Mouse (Mus musculus): ENCODE results near the gene Vmn1r158. TPM values are rescaled to one million over a fixed set of nuclear protein-coding genes. Genes with fewer than 3 reads are reported as not detected.
"Not testable (repeated sequence)": the region's sequence is repeated elsewhere in the genome, so short reads cannot be mapped to it uniquely, and the experiment has no call there.

Vmn1r158 gene
- polyA plus RNA-seq (2016; fragmentation: Nextera tagmentation; extraction: Ambion mirVana), result not detected in 2 replicates

DNA sequence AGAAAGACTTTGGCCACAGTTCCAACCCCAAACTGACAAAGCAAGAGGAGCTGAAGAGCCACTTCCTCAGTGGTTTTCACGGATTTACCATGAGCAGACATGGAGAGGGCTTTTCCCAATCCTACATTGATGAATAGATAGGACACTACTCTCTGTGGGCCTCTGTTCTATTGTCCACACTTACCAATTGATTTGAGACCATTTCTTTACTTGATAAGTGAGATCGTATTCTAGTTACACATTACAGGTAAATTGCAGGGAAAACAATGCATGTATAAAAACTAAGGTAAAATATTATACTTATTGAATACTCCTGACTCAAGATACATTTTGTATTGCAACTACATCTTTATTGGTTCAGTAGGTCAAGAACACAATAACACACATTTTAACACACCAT lies at the start of gene Vmn1r158:
TSS of gene Vmn1r158 (minus strand) at position 101 of the 400 bp plus-strand sequence.
- H3K9ac ChIP-seq; H3K4me3 ChIP-seq (replicated peaks); H3K36me3 ChIP-seq (replicated peaks); ATAC-seq (ENCODE audit: low FRiP score); H3K27ac ChIP-seq; H3K27me3 ChIP-seq; H3K4me2 ChIP-seq; H3K4me1 ChIP-seq: not testable (repeated sequence)
- peaks cover 11% of the 10 kb centered on the region for H3K9me3 ChIP-seq
- WGBS, result 65% methylated on average over 2 of the region's 2 CpGs

DNA sequence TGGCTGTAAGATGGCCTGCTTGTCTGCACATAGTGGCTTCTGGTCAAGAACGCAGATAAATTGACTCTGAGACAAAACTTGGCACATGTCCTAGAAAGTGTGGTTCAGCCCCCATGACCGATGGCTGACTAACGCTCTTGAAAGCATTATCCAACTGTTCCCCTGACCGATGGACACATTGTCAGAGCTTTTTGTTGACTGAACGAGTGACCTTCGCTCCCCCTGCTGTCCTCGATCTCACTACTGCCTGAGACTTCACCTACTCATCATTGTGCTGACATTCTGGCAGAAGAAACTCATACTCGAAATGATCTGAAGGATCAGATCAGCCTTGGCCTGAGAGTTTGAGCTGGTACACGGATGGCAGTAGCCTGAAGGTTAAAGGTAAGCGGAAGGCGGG lies 14.6 kb downstream of the Vmn1r158 start:
- WGBS, result 91% methylated on average over 7 of the region's 11 CpGs
- not testable (repeated sequence) for H3K4me3 ChIP-seq (replicated peaks); H3K36me3 ChIP-seq (replicated peaks); H3K4me2 ChIP-seq; ATAC-seq (ENCODE audit: low FRiP score); H3K27ac ChIP-seq; H3K9me3 ChIP-seq; H3K4me1 ChIP-seq; H3K9ac ChIP-seq; H3K27me3 ChIP-seq

DNA sequence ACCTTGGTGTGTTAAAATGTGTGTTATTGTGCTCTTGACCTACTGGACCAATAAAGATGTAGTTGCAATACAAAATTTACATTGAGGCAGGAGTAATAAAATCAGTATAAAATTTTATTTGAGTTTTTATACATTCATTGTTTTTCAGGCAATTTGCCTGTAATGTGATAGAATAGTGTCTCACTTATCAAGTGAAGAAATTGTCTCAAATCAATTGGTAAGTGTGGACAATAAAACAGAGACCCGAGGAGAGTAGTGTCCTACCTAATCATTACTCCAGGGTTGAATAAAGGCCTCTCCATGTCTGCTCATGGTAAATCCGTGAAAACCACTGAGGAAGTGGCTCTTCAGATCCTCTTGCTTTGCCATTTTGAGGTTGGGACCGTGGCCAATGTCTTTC lies 29.2 kb downstream of the Vmn1r158 start, which contains the start of gene Vmn1r157:
TSS of gene Vmn1r157 (plus strand) at position 301 of the 400 bp plus-strand sequence.
- not testable (repeated sequence) for H3K9ac ChIP-seq; H3K27me3 ChIP-seq; H3K4me3 ChIP-seq (replicated peaks); ATAC-seq (ENCODE audit: low FRiP score); H3K9me3 ChIP-seq; H3K4me2 ChIP-seq; H3K4me1 ChIP-seq; H3K27ac ChIP-seq; H3K36me3 ChIP-seq (replicated peaks)
- WGBS, result 42% methylated on average over 2 of the region's 3 CpGs

Other genes starting within 250 kb of the Vmn1r158 start
- not detected in 2 replicates for gene Gm4201, start 225.4 kb downstream of the Vmn1r158 start, polyA plus RNA-seq (2016; fragmentation: Nextera tagmentation; extraction: Ambion mirVana)
- not detected in 2 replicates for gene Gm4565, start 202.7 kb downstream of the Vmn1r158 start, polyA plus RNA-seq (2016; fragmentation: Nextera tagmentation; extraction: Ambion mirVana)
- gene Vmn1r155, start 132.8 kb downstream of the Vmn1r158 start, polyA plus RNA-seq (2016; fragmentation: Nextera tagmentation; extraction: Ambion mirVana), result not detected in 2 replicates
- gene Gm8693, start 98.5 kb downstream of the Vmn1r158 start, polyA plus RNA-seq (2016; fragmentation: Nextera tagmentation; extraction: Ambion mirVana), result not detected in 2 replicates
- gene Gm4567, start 71.1 kb downstream of the Vmn1r158 start, polyA plus RNA-seq (2016; fragmentation: Nextera tagmentation; extraction: Ambion mirVana), result not detected in 2 replicates
- not detected in 2 replicates for gene Vmn1r157, start 29.1 kb downstream of the Vmn1r158 start, polyA plus RNA-seq (2016; fragmentation: Nextera tagmentation; extraction: Ambion mirVana)
- not detected in 2 replicates for gene Vmn1r159, start 52.8 kb upstream of the Vmn1r158 start, polyA plus RNA-seq (2016; fragmentation: Nextera tagmentation; extraction: Ambion mirVana)
- gene Vmn1r160, start 80.4 kb upstream of the Vmn1r158 start, polyA plus RNA-seq (2016; fragmentation: Nextera tagmentation; extraction: Ambion mirVana), result not detected in 2 replicates
- not detected in 2 replicates for gene Gm4214, start 193.9 kb upstream of the Vmn1r158 start, polyA plus RNA-seq (2016; fragmentation: Nextera tagmentation; extraction: Ambion mirVana)
- not detected in 2 replicates for gene Gm4216, start 229.1 kb upstream of the Vmn1r158 start, polyA plus RNA-seq (2016; fragmentation: Nextera tagmentation; extraction: Ambion mirVana)

Measured in forebrain, embryonic 12.5 days (tissue).